Mouse (Mus musculus): ENCODE measurements around the gene Ssbp4. TPM values are rescaled to one million over a fixed set of nuclear protein-coding genes. Genes with fewer than 3 reads are reported as not detected.

Ssbp4 gene
- total and polyA plus RNA-seq, 2 experiments from 2014 or later = 57.3 to 107 TPM

DNA sequence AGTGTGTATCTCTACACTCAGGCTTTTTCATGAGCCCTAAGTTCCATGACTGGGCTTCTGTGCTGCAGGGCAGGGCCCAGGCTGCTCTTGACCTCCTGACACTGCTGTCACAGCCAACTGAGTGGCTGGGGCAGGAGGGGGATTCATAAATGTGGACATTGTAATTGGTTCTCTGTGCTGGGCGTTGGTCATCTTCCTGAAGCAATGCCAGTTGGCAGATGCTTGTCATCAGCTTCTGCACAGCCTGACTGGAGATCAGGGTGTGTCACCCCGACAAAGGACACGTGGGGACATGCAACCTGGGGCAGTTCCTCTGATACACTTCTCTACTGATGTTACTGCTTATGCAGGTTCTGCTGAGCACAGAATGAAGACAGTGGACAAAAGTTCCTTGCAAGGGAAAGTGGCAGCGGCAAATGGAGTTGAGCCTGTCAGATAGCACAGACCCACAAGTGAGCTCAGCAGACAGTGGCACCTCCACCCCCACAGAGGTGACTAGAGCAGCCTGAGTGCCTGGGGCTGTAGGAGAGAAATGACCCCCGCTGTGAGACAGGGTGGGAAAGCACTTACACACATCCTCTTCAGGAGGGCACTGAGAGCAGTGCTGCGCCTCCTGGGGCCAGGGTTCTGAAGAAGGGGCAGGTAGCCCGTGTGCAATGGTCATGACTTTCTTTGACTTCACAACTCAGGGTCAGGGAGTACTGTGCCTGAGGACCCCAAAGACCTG is 46.7 kb downstream of the Ssbp4 start:
- WGBS = 41% methylated on average over 7 of the region's 7 CpGs
- no peak overlapping the region for H3K9ac ChIP-seq (replicated peaks; ENCODE audit: low read depth, low read length)
- TF ChIP-seq EP300 (IDR thresholded peaks at IDR 0.05; ENCODE audit: low read depth) = no peak
- no peak for TF ChIP-seq CTCF (IDR thresholded peaks at IDR 0.05; ENCODE audit: low read depth)

DNA sequence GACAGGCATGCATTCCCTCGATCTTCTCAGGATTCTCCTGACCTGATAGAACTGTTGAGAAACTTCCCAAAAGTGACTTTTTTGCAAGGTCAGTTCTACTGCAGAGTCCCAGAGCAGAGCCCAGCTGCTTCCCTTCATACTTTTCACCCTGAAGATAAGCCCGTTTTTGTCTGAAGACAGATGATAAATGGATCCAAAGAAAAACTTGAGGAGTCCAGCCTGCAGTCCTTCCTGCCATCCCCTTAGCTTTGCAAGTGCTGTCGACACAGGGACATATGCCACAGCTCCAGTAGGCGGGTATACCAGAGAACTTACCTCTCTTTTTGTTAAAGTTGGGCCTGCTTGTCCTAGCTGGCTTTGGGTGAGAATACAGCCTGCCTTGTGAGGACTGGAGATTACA is 47.3 kb downstream of the Ssbp4 start:
- TF ChIP-seq CTCF (IDR thresholded peaks at IDR 0.05; ENCODE audit: low read depth) (no peak), EP300 (IDR thresholded peaks at IDR 0.05; ENCODE audit: low read depth) (no peak)
- H3K9me3 ChIP-seq (replicated peaks; ENCODE audit: control insufficient read depth, low read length) = no peaks in the 10 kb centered on the region
- WGBS = 35% methylated on average over 4 of the region's 4 CpGs
- H3K4me3 ChIP-seq (ENCODE audit: low read depth, low read length) = no peak overlapping the region
- DNase-seq (ENCODE audit: low spot score) = no peak
- H3K9ac ChIP-seq (replicated peaks; ENCODE audit: low read depth, low read length) = no peak overlapping the region
- no peaks in the 10 kb centered on the region for H3K27me3 ChIP-seq (ENCODE audit: control insufficient read depth, insufficient read depth, low read length)
- no peak for ATAC-seq (ENCODE audit: insufficient read depth, low read depth)
- peaks cover 69% of the 10 kb centered on the region for H3K4me1 ChIP-seq (ENCODE audit: control insufficient read depth, insufficient read depth)
- no peak overlapping the region for H3K4me2 ChIP-seq (ENCODE audit: low read depth, low read length)
- peak overlapping the region; percentile 21 for H3K27ac ChIP-seq (ENCODE audit: low read depth)
- H3K36me3 ChIP-seq (replicated peaks; ENCODE audit: control insufficient read depth, insufficient read depth, low read length) = no peaks in the 10 kb centered on the region

More for the DNA sequence above, 46.7 kb downstream of the Ssbp4 start:
- no peaks in the 10 kb centered on the region for H3K36me3 ChIP-seq (replicated peaks; ENCODE audit: control insufficient read depth, insufficient read depth, low read length)
- peaks cover 75% of the 10 kb centered on the region for H3K4me1 ChIP-seq (ENCODE audit: control insufficient read depth, insufficient read depth)
- no peak overlapping the region for H3K4me2 ChIP-seq (ENCODE audit: low read depth, low read length)
- no peak overlapping the region for H3K4me3 ChIP-seq (ENCODE audit: low read depth, low read length)
- no peaks in the 10 kb centered on the region for H3K27me3 ChIP-seq (ENCODE audit: control insufficient read depth, insufficient read depth, low read length)
- H3K9me3 ChIP-seq (replicated peaks; ENCODE audit: control insufficient read depth, low read length) = no peaks in the 10 kb centered on the region
- ATAC-seq (ENCODE audit: insufficient read depth, low read depth) (peak; percentile 29; the same call in 1 of the 2 replicates), DNase-seq (ENCODE audit: low spot score) (no peak)
- peak overlapping the region; percentile 21 for H3K27ac ChIP-seq (ENCODE audit: low read depth)

DNA sequence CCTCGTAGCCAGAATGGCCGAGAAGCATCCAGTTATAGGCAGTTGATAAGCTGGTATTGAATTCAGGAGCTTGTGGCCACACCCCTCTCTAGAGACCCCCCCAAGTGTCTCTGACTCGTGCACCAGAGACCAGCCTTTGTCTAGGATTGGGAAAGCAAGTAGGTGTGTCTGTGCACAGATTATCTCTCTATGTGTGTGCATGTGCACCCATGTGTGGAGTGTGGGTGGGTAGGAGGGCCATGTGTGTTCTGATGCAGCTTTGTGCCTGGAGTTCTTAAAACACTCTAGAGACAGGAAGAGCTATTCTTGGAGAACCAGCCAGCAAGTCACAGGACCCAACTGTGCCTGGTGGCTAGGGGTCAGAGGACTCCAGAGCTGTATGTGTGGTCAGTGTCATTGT is 48.1 kb downstream of the Ssbp4 start:
- Histone ChIP-seq H3K4me1 (ENCODE audit: control insufficient read depth, insufficient read depth) (peaks cover 65% of the 10 kb centered on the region), H3K36me3 (replicated peaks; ENCODE audit: control insufficient read depth, insufficient read depth, low read length) (no peaks in the 10 kb centered on the region), H3K27ac (ENCODE audit: low read depth) (peak overlapping the region; percentile 21), H3K9ac (replicated peaks; ENCODE audit: low read depth, low read length) (no peak overlapping the region), H3K4me3 (ENCODE audit: low read depth, low read length) (no peak overlapping the region), H3K27me3 (ENCODE audit: control insufficient read depth, insufficient read depth, low read length) (no peaks in the 10 kb centered on the region), H3K9me3 (replicated peaks; ENCODE audit: control insufficient read depth, low read length) (no peaks in the 10 kb centered on the region), H3K4me2 (ENCODE audit: low read depth, low read length) (no peak overlapping the region)
- 25% methylated on average over 3 of the region's 3 CpGs for WGBS
- peak; percentile 9; the same call in 1 of the 2 replicates for ATAC-seq (ENCODE audit: insufficient read depth, low read depth)
- DNase-seq (ENCODE audit: low spot score) = no peak
- TF ChIP-seq EP300 (IDR thresholded peaks at IDR 0.05; ENCODE audit: low read depth) (no peak), CTCF (IDR thresholded peaks at IDR 0.05; ENCODE audit: low read depth) (no peak)

DNA sequence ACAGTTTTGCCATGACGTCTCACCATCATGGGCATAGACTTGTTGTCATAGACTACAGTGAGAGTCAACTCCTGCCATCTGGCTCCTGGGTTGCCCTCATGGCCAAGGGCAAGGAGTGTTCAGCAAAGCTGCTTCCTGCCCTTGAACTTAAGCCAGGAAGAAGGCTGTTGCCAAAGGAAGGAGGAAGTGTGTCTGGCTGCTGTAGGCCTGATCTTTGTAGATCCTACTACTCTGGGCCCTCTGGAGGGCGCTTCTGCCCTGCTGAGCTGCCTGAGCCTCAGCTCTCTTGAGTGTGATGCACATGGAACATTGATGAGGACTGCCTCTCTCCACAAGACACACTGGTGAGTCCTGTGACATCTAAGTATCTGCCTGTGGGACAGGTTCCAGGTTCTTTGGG is 48.6 kb downstream of the Ssbp4 start:
- 57% methylated on average over 2 of the region's 2 CpGs for WGBS
- H3K9ac ChIP-seq (replicated peaks; ENCODE audit: low read depth, low read length) = no peak overlapping the region

DNA sequence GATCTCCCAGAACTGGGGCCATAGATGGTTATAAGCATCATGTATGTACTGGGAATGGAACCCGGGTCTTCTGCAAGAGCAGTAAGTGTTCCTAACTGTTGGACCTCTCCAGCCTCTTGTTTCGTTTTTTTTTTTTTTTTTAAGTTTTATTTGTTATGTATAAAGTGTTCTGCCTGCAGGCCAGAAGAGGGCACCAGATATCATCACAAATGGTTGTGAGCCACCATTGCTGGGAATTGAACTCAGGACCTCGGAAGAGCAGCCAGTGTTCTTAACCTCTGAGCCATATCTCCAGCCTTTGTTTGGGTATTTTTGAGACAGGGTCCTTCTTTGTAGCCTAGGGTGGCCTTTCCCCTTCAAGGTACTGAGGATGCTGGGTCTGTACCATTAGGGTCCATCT is 49.7 kb downstream of the Ssbp4 start:
- Histone ChIP-seq H3K4me1 (ENCODE audit: control insufficient read depth, insufficient read depth) (peaks cover 68% of the 10 kb centered on the region), H3K4me3 (ENCODE audit: low read depth, low read length) (no peak overlapping the region), H3K9ac (replicated peaks; ENCODE audit: low read depth, low read length) (no peak overlapping the region), H3K36me3 (replicated peaks; ENCODE audit: control insufficient read depth, insufficient read depth, low read length) (no peaks in the 10 kb centered on the region), H3K4me2 (ENCODE audit: low read depth, low read length) (no peak overlapping the region), H3K27me3 (ENCODE audit: control insufficient read depth, insufficient read depth, low read length) (no peaks in the 10 kb centered on the region), H3K27ac (ENCODE audit: low read depth) (no peak overlapping the region), H3K9me3 (replicated peaks; ENCODE audit: control insufficient read depth, low read length) (no peaks in the 10 kb centered on the region)
- ATAC-seq (ENCODE audit: insufficient read depth, low read depth) (no peak), DNase-seq (ENCODE audit: low spot score) (no peak)
- WGBS = 80% methylated on average over 3 of the region's 3 CpGs
- peak; percentile 25 for TF ChIP-seq CTCF (IDR thresholded peaks at IDR 0.05; ENCODE audit: low read depth)
- no peak for TF ChIP-seq EP300 (IDR thresholded peaks at IDR 0.05; ENCODE audit: low read depth)

More for the DNA sequence above, 48.6 kb downstream of the Ssbp4 start:
- Histone ChIP-seq H3K4me2 (ENCODE audit: low read depth, low read length) (no peak overlapping the region), H3K27me3 (ENCODE audit: control insufficient read depth, insufficient read depth, low read length) (no peaks in the 10 kb centered on the region), H3K36me3 (replicated peaks; ENCODE audit: control insufficient read depth, insufficient read depth, low read length) (no peaks in the 10 kb centered on the region), H3K27ac (ENCODE audit: low read depth) (peak overlapping the region; percentile 22), H3K4me3 (ENCODE audit: low read depth, low read length) (no peak overlapping the region), H3K4me1 (ENCODE audit: control insufficient read depth, insufficient read depth) (peaks cover 65% of the 10 kb centered on the region), H3K9me3 (replicated peaks; ENCODE audit: control insufficient read depth, low read length) (no peaks in the 10 kb centered on the region)
- TF ChIP-seq EP300 (IDR thresholded peaks at IDR 0.05; ENCODE audit: low read depth) = no peak
- peak; percentile 70 for TF ChIP-seq CTCF (IDR thresholded peaks at IDR 0.05; ENCODE audit: low read depth)
- DNase-seq (ENCODE audit: low spot score) (peak; percentile 66), ATAC-seq (ENCODE audit: insufficient read depth, low read depth) (peak; percentile 51)
